Mouse (Mus musculus): ENCODE data around the gene Gm21988. TPM values are rescaled to one million over a fixed set of nuclear protein-coding genes. Genes with fewer than 3 reads are reported as not detected.

The Gm21988 gene
- polyA plus RNA-seq, 1 experiment from 2014 or later, result 8.7 TPM

- peak within 1 kb of the TSS; percentile 70 for H3K4me3 ChIP-seq
- peaks cover 63% of the 10 kb centered on the region for H3K27me3 ChIP-seq (ENCODE audit: insufficient read depth, poor library complexity, severe bottlenecking)
- peak; percentile 98 for DNase-seq (ENCODE audit: low spot score)
- peaks cover 12% of the 10 kb centered on the region for H3K36me3 ChIP-seq
- peaks cover 35% of the 10 kb centered on the region for H3K4me1 ChIP-seq
- peak within 1 kb of the TSS; percentile 89 for H3K27ac ChIP-seq
- under 1% methylated on average over 28 of the region's 28 CpGs for WGBS
- no peaks in the 10 kb centered on the region for H3K9me3 ChIP-seq
Observed at GRCm38 (mm10) chr11:70220731-70221602, 18.7 kb downstream of the Gm21988 start, which contains the start of gene Slc16a13. Slc16a13 (minus strand) TSS chr11:70221064.

GRCm38 (mm10) chr11:70220323-70220722 lies 19.3 kb downstream of the Gm21988 start:
- peaks cover 63% of the 10 kb centered on the region for H3K27me3 ChIP-seq (ENCODE audit: insufficient read depth, poor library complexity, severe bottlenecking)
- peak overlapping the region; percentile 89 for H3K27ac ChIP-seq
- peak overlapping the region; percentile 70 for H3K4me3 ChIP-seq
- peaks cover 35% of the 10 kb centered on the region for H3K4me1 ChIP-seq
- no peaks in the 10 kb centered on the region for H3K9me3 ChIP-seq
- peaks cover 12% of the 10 kb centered on the region for H3K36me3 ChIP-seq
- DNase-seq (ENCODE audit: low spot score), result no peak
- 1% methylated on average over 24 of the region's 24 CpGs for WGBS

- peak overlapping the region; percentile 70 for H3K4me3 ChIP-seq
- peaks cover 63% of the 10 kb centered on the region for H3K27me3 ChIP-seq (ENCODE audit: insufficient read depth, poor library complexity, severe bottlenecking)
- peaks cover 12% of the 10 kb centered on the region for H3K36me3 ChIP-seq
- WGBS, result 60% methylated on average over 7 of the region's 7 CpGs
- DNase-seq (ENCODE audit: low spot score), result no peak
- peaks cover 39% of the 10 kb centered on the region for H3K4me1 ChIP-seq
- no peaks in the 10 kb centered on the region for H3K9me3 ChIP-seq
- peak overlapping the region; percentile 89 for H3K27ac ChIP-seq
Observed at GRCm38 (mm10) chr11:70219873-70220272, 19.8 kb downstream of the Gm21988 start.

- no peak overlapping the region for H3K27ac ChIP-seq
- H3K27me3 ChIP-seq (ENCODE audit: insufficient read depth, poor library complexity, severe bottlenecking), result peaks cover 63% of the 10 kb centered on the region
- H3K9me3 ChIP-seq, result no peaks in the 10 kb centered on the region
- H3K4me1 ChIP-seq, result peaks cover 49% of the 10 kb centered on the region
- H3K36me3 ChIP-seq, result peaks cover 12% of the 10 kb centered on the region
- DNase-seq (ENCODE audit: low spot score), result no peak
- 86% methylated on average over 15 of the region's 15 CpGs for WGBS
- 0 out of 2 replicates have a peak overlapping the region, but pooled peaks have one; percentile 12 for H3K4me3 ChIP-seq
Observed at GRCm38 (mm10) chr11:70218741-70219470, 20.7 kb downstream of the Gm21988 start.

GRCm38 (mm10) chr11:70218039-70218438 lies 21.6 kb downstream of the Gm21988 start:
- 75% methylated on average over 4 of the region's 4 CpGs for WGBS
- no peak overlapping the region for H3K4me3 ChIP-seq
- H3K36me3 ChIP-seq, result peaks cover 12% of the 10 kb centered on the region
- H3K4me1 ChIP-seq, result peaks cover 52% of the 10 kb centered on the region
- H3K27me3 ChIP-seq (ENCODE audit: insufficient read depth, poor library complexity, severe bottlenecking), result peaks cover 71% of the 10 kb centered on the region
- H3K27ac ChIP-seq, result no peak overlapping the region
- no peaks in the 10 kb centered on the region for H3K9me3 ChIP-seq
- DNase-seq (ENCODE audit: low spot score), result no peak

GRCm38 (mm10) chr11:70216103-70216502 lies 23.5 kb downstream of the Gm21988 start:
- peaks cover 12% of the 10 kb centered on the region for H3K36me3 ChIP-seq
- 49% methylated on average over 3 of the region's 3 CpGs for WGBS
- no peak overlapping the region for H3K4me3 ChIP-seq
- peaks cover 41% of the 10 kb centered on the region for H3K4me1 ChIP-seq
- DNase-seq (ENCODE audit: low spot score), result no peak
- no peaks in the 10 kb centered on the region for H3K9me3 ChIP-seq
- H3K27ac ChIP-seq, result no peak overlapping the region
- H3K27me3 ChIP-seq (ENCODE audit: insufficient read depth, poor library complexity, severe bottlenecking), result peaks cover 87% of the 10 kb centered on the region

- Histone ChIP-seq H3K4me3 (peak overlapping the region; percentile 48; the same call in 1 of the 2 replicates), H3K27me3 (ENCODE audit: insufficient read depth, poor library complexity, severe bottlenecking) (peaks cover 94% of the 10 kb centered on the region)
- WGBS, result 8% methylated on average over 22 of the region's 22 CpGs
Observed at GRCm38 (mm10) chr11:70215301-70215700, 24.3 kb downstream of the Gm21988 start.

GRCm38 (mm10) chr11:70214856-70215209 lies 24.8 kb downstream of the Gm21988 start:
- no peaks in the 10 kb centered on the region for H3K9me3 ChIP-seq
- DNase-seq (ENCODE audit: low spot score), result no peak
- H3K27me3 ChIP-seq (ENCODE audit: insufficient read depth, poor library complexity, severe bottlenecking), result peaks cover 89% of the 10 kb centered on the region
- H3K4me3 ChIP-seq, result peak overlapping the region; percentile 48
- H3K27ac ChIP-seq, result no peak overlapping the region
- H3K4me1 ChIP-seq, result peaks cover 32% of the 10 kb centered on the region
- peaks cover 12% of the 10 kb centered on the region for H3K36me3 ChIP-seq
- WGBS, result 7% methylated on average over 18 of the region's 18 CpGs

More at GRCm38 (mm10) chr11:70215301-70215700, 24.3 kb downstream of the Gm21988 start:
- peaks cover 37% of the 10 kb centered on the region for H3K4me1 ChIP-seq
- DNase-seq (ENCODE audit: low spot score), result no peak
- peaks cover 12% of the 10 kb centered on the region for H3K36me3 ChIP-seq
- H3K27ac ChIP-seq, result no peak overlapping the region
- H3K9me3 ChIP-seq, result no peaks in the 10 kb centered on the region

GRCm38 (mm10) chr11:70214191-70214855 lies 25.3 kb downstream of the Gm21988 start:
- H3K36me3 ChIP-seq, result peaks cover 12% of the 10 kb centered on the region
- 0 out of 2 replicates have a peak overlapping the region, but pooled peaks have one; percentile 1 for H3K27ac ChIP-seq
- peaks cover 85% of the 10 kb centered on the region for H3K27me3 ChIP-seq (ENCODE audit: insufficient read depth, poor library complexity, severe bottlenecking)
- no peaks in the 10 kb centered on the region for H3K9me3 ChIP-seq
- DNase-seq (ENCODE audit: low spot score), result no peak
- H3K4me3 ChIP-seq, result peak overlapping the region; percentile 48
- H3K4me1 ChIP-seq, result peaks cover 29% of the 10 kb centered on the region
- WGBS, result 1% methylated on average over 46 of the region's 46 CpGs

GRCm38 (mm10) chr11:70213736-70214135 lies 25.9 kb downstream of the Gm21988 start:
- no peak for DNase-seq (ENCODE audit: low spot score)
- WGBS, result 9% methylated on average over 26 of the region's 26 CpGs
- Histone ChIP-seq H3K4me3 (peak overlapping the region; percentile 48), H3K4me1 (peaks cover 25% of the 10 kb centered on the region), H3K36me3 (peaks cover 12% of the 10 kb centered on the region), H3K27ac (no peak overlapping the region), H3K27me3 (ENCODE audit: insufficient read depth, poor library complexity, severe bottlenecking) (peaks cover 79% of the 10 kb centered on the region), H3K9me3 (no peaks in the 10 kb centered on the region)

- WGBS, result 20% methylated on average over 9 of the region's 9 CpGs
Observed at GRCm38 (mm10) chr11:70212896-70213295, 26.7 kb downstream of the Gm21988 start.

GRCm38 (mm10) chr11:70212423-70212822 lies 27.2 kb downstream of the Gm21988 start, which contains the start of gene Slc16a11:
Slc16a11 (plus strand) TSS chr11:70212752.
- Histone ChIP-seq H3K4me1 (peaks cover 22% of the 10 kb centered on the region), H3K27ac (no peak within 1 kb of the TSS), H3K36me3 (peaks cover 9% of the 10 kb centered on the region), H3K9me3 (no peaks in the 10 kb centered on the region), H3K4me3 (no peak within 1 kb of the TSS; the same call in 1 of the 2 replicates), H3K27me3 (ENCODE audit: insufficient read depth, poor library complexity, severe bottlenecking) (peaks cover 66% of the 10 kb centered on the region)
- WGBS, result 61% methylated on average over 6 of the region's 6 CpGs
- DNase-seq (ENCODE audit: low spot score), result no peak

More at GRCm38 (mm10) chr11:70212896-70213295, 26.7 kb downstream of the Gm21988 start:
- peaks cover 71% of the 10 kb centered on the region for H3K27me3 ChIP-seq (ENCODE audit: insufficient read depth, poor library complexity, severe bottlenecking)
- peaks cover 12% of the 10 kb centered on the region for H3K36me3 ChIP-seq
- H3K4me3 ChIP-seq, result no peak overlapping the region
- peaks cover 22% of the 10 kb centered on the region for H3K4me1 ChIP-seq
- no peak for DNase-seq (ENCODE audit: low spot score)
- H3K9me3 ChIP-seq, result no peaks in the 10 kb centered on the region
- no peak overlapping the region for H3K27ac ChIP-seq

Data from heart, embryonic 10.5 days (tissue).